Mouse (Mus musculus) heart, adult 2 months (tissue): Measurements from ENCODE around the gene Mink1.
"Not testable (repeated sequence)": the region's sequence is repeated elsewhere in the genome, so short reads cannot be mapped to it uniquely, and the experiment has no call there.

Experiments
- CTCF ChIP-seq: fragments of 200-600 bp; IDR thresholded peaks from 2 replicates; pipeline ENCODE4 v1.8.1; 2022; ENCODE audit warnings: antibody characterized with exemption, mild to moderate bottlenecking, moderate library complexity
- EP300 ChIP-seq: fragments of 200-500 bp; IDR thresholded peaks from 2 replicates; pipeline ENCODE4 v1.6.1; 2011; ENCODE audit warnings: low read depth, low read length, control low read depth; ENCODE audit not compliant: insufficient read depth
- POLR2A ChIP-seq: fragments of 200-500 bp; IDR thresholded peaks from 2 replicates; pipeline ENCODE4 v1.6.1; 2011; ENCODE audit warnings: mild to moderate bottlenecking, low read depth, low read length, control low read depth; ENCODE audit not compliant: insufficient read depth

DNA sequence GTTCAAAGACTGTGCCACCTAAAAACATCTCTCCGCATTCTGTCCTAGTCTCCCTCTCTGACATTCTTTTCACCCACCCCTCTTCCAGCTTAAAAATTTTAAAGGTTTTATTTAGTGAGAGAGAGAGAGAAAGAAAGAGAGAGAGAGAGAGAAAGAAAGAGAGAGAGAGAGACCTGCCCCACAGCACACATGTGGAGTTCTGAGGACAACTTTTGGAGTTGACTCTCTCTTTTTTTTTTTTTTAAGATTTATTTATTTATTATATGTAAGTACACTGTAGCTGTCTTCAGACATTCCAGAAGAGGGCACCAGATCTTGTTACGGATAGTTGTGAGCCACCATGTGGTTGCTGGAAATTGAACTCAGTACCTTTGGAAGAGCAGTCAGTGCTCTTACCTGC, 31.6 kb upstream of the Mink1 start:
- peak; percentile 25; the same call in 1 of the 2 replicates for TF ChIP-seq CTCF
- not testable (repeated sequence) for TF ChIP-seq POLR2A, EP300
